Mouse (Mus musculus): ENCODE data around the gene Gpc3. TPM values are rescaled to one million over a fixed set of nuclear protein-coding genes. Genes with fewer than 3 reads are reported as not detected.

Gene Gpc3
- total and polyA plus RNA-seq, 3 experiments = not detected

DNA sequence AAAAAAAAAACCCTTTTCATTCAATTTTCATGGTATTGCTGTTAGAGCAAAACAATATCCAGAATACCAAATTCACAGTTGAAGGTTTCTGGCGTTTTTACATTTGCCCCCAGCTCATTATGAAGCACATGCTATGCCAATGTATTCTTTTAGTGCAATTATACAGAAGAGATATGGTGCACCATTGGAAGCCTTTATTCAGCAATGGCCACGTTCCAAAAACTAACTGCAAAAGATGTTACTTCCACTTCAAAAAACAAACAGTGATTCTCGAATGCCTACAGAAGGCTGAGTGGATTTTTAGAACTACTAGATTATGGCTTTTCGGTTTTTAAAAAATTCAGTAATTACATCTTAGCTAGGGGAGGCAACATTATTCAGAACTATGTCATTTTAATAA, 124.3 kb downstream of the Gpc3 start:
- no peaks in the 10 kb centered on the region for H3K27me3 ChIP-seq (replicated peaks)
- H3K4me1 ChIP-seq (ENCODE audit: control insufficient read depth in 1 of 2, insufficient read depth in 2 of 2) = no peaks in the 10 kb centered on the region
- TF ChIP-seq ZNF384 (IDR thresholded peaks at IDR 0.05; ENCODE audit: low read depth, low read length) (no peak), RCOR1 (conservative IDR thresholded peaks at IDR 0.05; ENCODE audit: low read depth, low read length) (no peak), TCF12 (IDR thresholded peaks at IDR 0.05; ENCODE audit: low read depth, low read length) (no peak), MYC (IDR thresholded peaks at IDR 0.05; ENCODE audit: low read depth, low read length) (no peak), GABPA (IDR thresholded peaks at IDR 0.05; ENCODE audit: insufficient replicate concordance, low read depth, low read length) (no peak), CHD1 (IDR thresholded peaks at IDR 0.05; ENCODE audit: low read depth, low read length) (no peak), ETS1 (conservative IDR thresholded peaks at IDR 0.05; ENCODE audit: low read depth, low read length) (no peak), BHLHE40 (IDR thresholded peaks at IDR 0.05; ENCODE audit: low read depth, low read length) (no peak), TBP (conservative IDR thresholded peaks at IDR 0.05; ENCODE audit: low read depth, low read length) (no peak), POLR2A (IDR thresholded peaks at IDR 0.05; ENCODE audit: low read depth, low read length) (no peak), KAT2A (IDR thresholded peaks at IDR 0.05; ENCODE audit: insufficient replicate concordance, low read length) (no peak), JUN (IDR thresholded peaks at IDR 0.05; ENCODE audit: insufficient read depth, low read depth, low read length) (no peak), POLR2AphosphoS2 (IDR thresholded peaks at IDR 0.05; ENCODE audit: low read depth, low read length) (no peak), SIN3A (IDR thresholded peaks at IDR 0.05; ENCODE audit: low read length) (no peak)
- H3K9ac ChIP-seq (ENCODE audit: insufficient read depth, low read depth) = no peak overlapping the region
- in situ Hi-C loops (cut with MboI; ENCODE audit: low pct_ligation_motif_present, low pct_unique_long_range_greater_than_20kb, low sequenced_read_pairs) = no loop called here
- no peaks in the 10 kb centered on the region for H3K9me3 ChIP-seq (replicated peaks; ENCODE audit: low read length)
- no peak overlapping the region for H3K4me2 ChIP-seq (ENCODE audit: insufficient read depth, low read depth, poor library complexity, severe bottlenecking)
- no peak for DNase-seq (ENCODE audit: extremely low read depth)
- H3K27ac ChIP-seq (ENCODE audit: insufficient read depth, low read depth) = no peak overlapping the region
- dilution Hi-C loops (cut with MboI; ENCODE audit: extremely low pct_ligation_motif_present, extremely low pct_unique_long_range_greater_than_20kb, low sequenced_read_pairs) = no loop called here
- no peaks in the 10 kb centered on the region for H3K36me3 ChIP-seq (replicated peaks in 1 of 2; ENCODE audit: control insufficient read depth in 1 of 2, insufficient read depth in 1 of 2, low read length in 1 of 2)
- H3K79me2 ChIP-seq (replicated peaks; ENCODE audit: control insufficient read depth, extremely low read depth, insufficient read depth, poor library complexity, severe bottlenecking) = no peaks in the 10 kb centered on the region
- H3K4me3 ChIP-seq (replicated peaks in 1 of 3; ENCODE audit: low read depth in 2 of 3, low read length in 2 of 3, poor library complexity in 1 of 3) = no peak overlapping the region

DNA sequence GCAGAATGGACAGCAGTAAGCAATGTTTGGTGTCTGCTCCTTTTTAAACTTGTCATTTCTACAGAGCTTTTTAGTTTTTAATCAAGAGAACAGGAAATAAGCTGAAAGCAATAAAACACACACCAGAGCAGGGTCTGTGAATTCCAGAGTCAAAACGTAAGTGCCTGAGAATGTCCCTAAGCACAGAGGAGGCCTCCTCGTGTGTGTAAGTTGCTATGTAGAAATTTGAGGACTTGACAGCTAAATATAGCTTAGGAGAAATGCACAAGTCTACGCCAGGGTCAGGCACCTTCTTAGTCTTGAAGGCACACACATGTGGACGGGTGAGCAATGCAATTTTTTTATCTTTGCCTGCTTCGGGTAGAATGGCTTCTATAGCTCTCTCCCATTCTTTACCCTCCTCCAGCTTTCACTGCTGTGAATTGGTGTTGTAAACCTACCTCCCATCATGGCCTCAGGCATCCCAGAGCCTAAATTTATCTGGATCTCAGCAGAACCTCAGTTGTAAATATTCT, 158.6 kb downstream of the Gpc3 start:
- dilution Hi-C loops (cut with MboI; ENCODE audit: extremely low pct_ligation_motif_present, extremely low pct_unique_long_range_greater_than_20kb, low sequenced_read_pairs) = no loop called here
- no peak for TF ChIP-seq NRF1 (IDR thresholded peaks at IDR 0.05; ENCODE audit: low read depth, low read length)
- no peak for TF ChIP-seq ELF1 (IDR thresholded peaks at IDR 0.05; ENCODE audit: low read depth, low read length)
- TF ChIP-seq CHD1 (IDR thresholded peaks at IDR 0.05; ENCODE audit: low read depth, low read length) = no peak
- TF ChIP-seq MXI1 (IDR thresholded peaks at IDR 0.05; ENCODE audit: low read depth, low read length) = no peak
- TF ChIP-seq RAD21 (IDR thresholded peaks at IDR 0.05; ENCODE audit: low read depth, low read length) = no peak
- no peak for TF ChIP-seq E2F4 (IDR thresholded peaks at IDR 0.05; ENCODE audit: insufficient replicate concordance, low read depth, low read length)
- no peak for TF ChIP-seq ZMIZ1 (IDR thresholded peaks at IDR 0.05; ENCODE audit: low read depth, low read length)
- H3K36me3 ChIP-seq (replicated peaks in 1 of 2; ENCODE audit: control insufficient read depth in 1 of 2, insufficient read depth in 1 of 2, low read length in 1 of 2) = no peaks in the 10 kb centered on the region

More for the DNA sequence above, 158.6 kb downstream of the Gpc3 start:
- Histone ChIP-seq H3K9ac (ENCODE audit: insufficient read depth, low read depth) (no peak overlapping the region), H3K4me2 (ENCODE audit: insufficient read depth, low read depth, poor library complexity, severe bottlenecking) (no peak overlapping the region), H3K4me1 (ENCODE audit: control insufficient read depth in 1 of 2, insufficient read depth in 2 of 2) (no peaks in the 10 kb centered on the region), H3K79me2 (replicated peaks; ENCODE audit: control insufficient read depth, extremely low read depth, insufficient read depth, poor library complexity, severe bottlenecking) (no peaks in the 10 kb centered on the region), H3K27ac (ENCODE audit: insufficient read depth, low read depth) (no peak overlapping the region), H3K4me3 (replicated peaks in 1 of 3; ENCODE audit: low read depth in 2 of 3, low read length in 2 of 3, poor library complexity in 1 of 3) (no peak overlapping the region), H3K9me3 (replicated peaks; ENCODE audit: low read length) (no peaks in the 10 kb centered on the region), H3K27me3 (replicated peaks) (no peaks in the 10 kb centered on the region)
- in situ Hi-C loops (cut with MboI; ENCODE audit: low pct_ligation_motif_present, low pct_unique_long_range_greater_than_20kb, low sequenced_read_pairs) = loop anchor here (25.0 kb wide), 1 partner anchor 257 kb away; no protein-coding TSS in a partner anchor
- DNase-seq (ENCODE audit: extremely low read depth) = no peak

Measured in CH12.LX (cell line).